Mouse (Mus musculus) hindbrain, postnatal 0 days (tissue): ENCODE data around the gene C77080. TPM values are rescaled to one million over a fixed set of nuclear protein-coding genes. Genes with fewer than 3 reads are reported as not detected.
A peak's percentile ranks its signal among the peaks of the same experiment; 100 is the strongest.

Experiments used
- ATAC-seq: fragments of 200-750 bp; cut with Nextera tagmentation; 2 replicates; pipeline ENCODE4 v1.8.0; 2017; ENCODE audit warnings: mild to moderate bottlenecking, moderate TSS enrichment, moderate library complexity
- DNase-seq: peaks from one replicate; pipeline ENCODE4 v3.0.0-alpha.2; 2015; ENCODE audit warnings: low spot score
- H3K27ac ChIP-seq: fragments of 300-500 bp; sonication (generic); 2 replicates; pipeline ENCODE4 v1.5.1; 2014; ENCODE audit warnings: mild to moderate bottlenecking
- H3K27me3 ChIP-seq: fragments of 300-500 bp; sonication (generic); 2 replicates; pipeline ENCODE4 v1.6.1; 2014; ENCODE audit warnings: low read length, mixed read lengths; ENCODE audit not compliant: insufficient read depth
- H3K36me3 ChIP-seq: fragments of 300-500 bp; sonication (generic); 2 replicates; pipeline ENCODE4 v1.6.1; 2014; ENCODE audit warnings: low read length, mixed read lengths; ENCODE audit not compliant: insufficient read depth
- H3K4me1 ChIP-seq: fragments of 300-500 bp; sonication (generic); 2 replicates; pipeline ENCODE4 v1.6.1; 2014; ENCODE audit warnings: antibody characterized with exemption, low read length, mixed read lengths; ENCODE audit not compliant: insufficient read depth
- H3K4me2 ChIP-seq: fragments of 300-500 bp; sonication (generic); 2 replicates; pipeline ENCODE4 v1.6.1; 2014; ENCODE audit warnings: low read depth, mild to moderate bottlenecking, low read length, moderate library complexity, mixed read lengths
- H3K4me3 ChIP-seq: fragments of 300-500 bp; sonication (generic); 2 replicates; pipeline ENCODE4 v1.5.1; 2014; ENCODE audit warnings: low read length
- H3K9ac ChIP-seq: fragments of 300-500 bp; sonication (generic); replicated peaks from 2 replicates; pipeline ENCODE4 v1.6.1; 2014; ENCODE audit warnings: mild to moderate bottlenecking, low read length, moderate library complexity, mixed read lengths
- H3K9me3 ChIP-seq: fragments of 300-500 bp; sonication (generic); 2 replicates; pipeline ENCODE4 v1.6.1; 2016; ENCODE audit warnings: low read length, mixed read lengths
- CTCF ChIP-seq: IDR thresholded peaks from 2 replicates; pipeline ENCODE4 v1.5.1; 2016; ENCODE audit warnings: antibody characterized with exemption, control low read depth, low read depth
- WGBS: fragments of 180-500 bp; shearing (Covaris S2); extraction: QIAGEN DNeasy Blood & Tissue Kit; methylation state at CpG from one replicate; pipeline ENCODE4 v1.1.7; 2014; 5-methylcytosine and 5-hydroxymethylcytosine counted together
- polyA plus RNA-seq: library from polyadenylated mRNA; unstranded; fragments of >200 nt; fragmentation: Nextera tagmentation; extraction: Ambion mirVana; gene quantifications from 2 replicates; pipeline ENCODE4 v1.2.1, GENCODE M21; 2015
- total RNA-seq: library from RNA; depleted of rRNA; stranded (reverse); fragments of >200 nt; gene quantifications from 2 replicates; pipeline ENCODE4 v1.2.3, GENCODE M21; 2014

The C77080 gene
- total and polyA plus RNA-seq, 2 experiments from 2014 or later: 5.3 to 29.0 TPM

GRCm38 (mm10) chr4:129286683-129287471 is 25.7 kb upstream of the C77080 start:
- Histone ChIP-seq H3K9ac (peak overlapping the region; percentile 56), H3K36me3 (no peaks in the 10 kb centered on the region), H3K9me3 (no peaks in the 10 kb centered on the region), H3K4me2 (peak overlapping the region; percentile 91), H3K27me3 (no peaks in the 10 kb centered on the region), H3K4me3 (peak overlapping the region; percentile 51), H3K27ac (no peak overlapping the region), H3K4me1 (peaks cover 3% of the 10 kb centered on the region; the same call in 1 of the 2 replicates)
- TF ChIP-seq CTCF: peak; percentile 57
- ATAC-seq (peak; percentile 62), DNase-seq (peak; percentile 50)
- WGBS: 3% methylated on average over 27 of the region's 28 CpGs

GRCm38 (mm10) chr4:129286001-129286682 is 24.9 kb upstream of the C77080 start:
- ATAC-seq (peak; percentile 59), DNase-seq (no peak)
- Histone ChIP-seq H3K4me1 (peaks cover 3% of the 10 kb centered on the region; the same call in 1 of the 2 replicates), H3K36me3 (no peaks in the 10 kb centered on the region), H3K4me2 (peak overlapping the region; percentile 91), H3K27ac (no peak overlapping the region), H3K27me3 (no peaks in the 10 kb centered on the region), H3K9ac (no peak overlapping the region), H3K9me3 (no peaks in the 10 kb centered on the region), H3K4me3 (no peak overlapping the region)
- 41% methylated on average over 5 of the region's 5 CpGs for WGBS
- no peak for TF ChIP-seq CTCF

GRCm38 (mm10) chr4:129284685-129285084 is 23.5 kb upstream of the C77080 start:
- no peak for ATAC-seq
- no peak overlapping the region for H3K27ac ChIP-seq
- H3K36me3 ChIP-seq: no peaks in the 10 kb centered on the region
- H3K4me2 ChIP-seq: no peak overlapping the region
- H3K9ac ChIP-seq: no peak overlapping the region
- H3K9me3 ChIP-seq: no peaks in the 10 kb centered on the region
- peaks cover 3% of the 10 kb centered on the region; the same call in 1 of the 2 replicates for H3K4me1 ChIP-seq
- DNase-seq: no peak
- TF ChIP-seq CTCF: no peak
- no peak overlapping the region for H3K4me3 ChIP-seq
- no peaks in the 10 kb centered on the region for H3K27me3 ChIP-seq
- WGBS: 91% methylated on average over 2 of the region's 2 CpGs

GRCm38 (mm10) chr4:129283226-129283625 is 22.0 kb upstream of the C77080 start:
- ATAC-seq: no peak
- Histone ChIP-seq H3K36me3 (no peaks in the 10 kb centered on the region), H3K9me3 (no peaks in the 10 kb centered on the region), H3K9ac (no peak overlapping the region), H3K4me1 (peaks cover 3% of the 10 kb centered on the region; the same call in 1 of the 2 replicates), H3K4me3 (no peak overlapping the region), H3K27me3 (no peaks in the 10 kb centered on the region), H3K27ac (no peak overlapping the region), H3K4me2 (no peak overlapping the region)
- no peak for TF ChIP-seq CTCF
- DNase-seq: no peak
- WGBS: 77% methylated on average over 5 of the region's 5 CpGs

- H3K36me3 ChIP-seq: no peaks in the 10 kb centered on the region
- H3K4me1 ChIP-seq: peaks cover 3% of the 10 kb centered on the region; the same call in 1 of the 2 replicates
- no peak overlapping the region for H3K9ac ChIP-seq
- DNase-seq (no peak), ATAC-seq (no peak)
- H3K27me3 ChIP-seq: no peaks in the 10 kb centered on the region
- no peak overlapping the region for H3K4me3 ChIP-seq
- 68% methylated on average over 5 of the region's 5 CpGs for WGBS
- H3K27ac ChIP-seq: no peak overlapping the region
- H3K4me2 ChIP-seq: no peak overlapping the region
- no peaks in the 10 kb centered on the region for H3K9me3 ChIP-seq
- TF ChIP-seq CTCF: no peak
Observed at GRCm38 (mm10) chr4:129282786-129283185, 21.6 kb upstream of the C77080 start.

GRCm38 (mm10) chr4:129276453-129276865 is 15.3 kb upstream of the C77080 start:
- H3K9ac ChIP-seq: no peak overlapping the region
- WGBS: 2% methylated on average over 18 of the region's 18 CpGs
- H3K27ac ChIP-seq: no peak overlapping the region
- H3K4me3 ChIP-seq: no peak overlapping the region
- H3K36me3 ChIP-seq: no peaks in the 10 kb centered on the region
- DNase-seq: peak; percentile 95
- peak; percentile 100 for TF ChIP-seq CTCF
- H3K27me3 ChIP-seq: no peaks in the 10 kb centered on the region
- ATAC-seq: peak; percentile 73
- H3K4me2 ChIP-seq: no peak overlapping the region
- 0 out of 2 replicates have a peak, but pooled peaks cover 3% of the 10 kb centered on the region for H3K4me1 ChIP-seq
- H3K9me3 ChIP-seq: no peaks in the 10 kb centered on the region
